Mouse (Mus musculus): ENCODE data around the gene Etl4.

- TF ChIP-seq CTCF (IDR thresholded peaks at IDR 0.05; ENCODE audit: extremely low read depth, insufficient read length, insufficient replicate concordance, low read depth, low read length) (no peak), POLR2A (IDR thresholded peaks at IDR 0.05; ENCODE audit: low read depth, low read length) (no peak)
Observed at GRCm38 (mm10) chr2:20517853-20518252, 608.3 kb downstream of the Etl4 start.

Data from small intestine, adult 2 months (tissue).